Mouse (Mus musculus): ENCODE data around the gene Srms. TPM values are rescaled to one million over a fixed set of nuclear protein-coding genes. Genes with fewer than 3 reads are reported as not detected.

Srms gene
- total and polyA plus RNA-seq, 3 experiments, result 0.04 TPM; not detected in 2

DNA sequence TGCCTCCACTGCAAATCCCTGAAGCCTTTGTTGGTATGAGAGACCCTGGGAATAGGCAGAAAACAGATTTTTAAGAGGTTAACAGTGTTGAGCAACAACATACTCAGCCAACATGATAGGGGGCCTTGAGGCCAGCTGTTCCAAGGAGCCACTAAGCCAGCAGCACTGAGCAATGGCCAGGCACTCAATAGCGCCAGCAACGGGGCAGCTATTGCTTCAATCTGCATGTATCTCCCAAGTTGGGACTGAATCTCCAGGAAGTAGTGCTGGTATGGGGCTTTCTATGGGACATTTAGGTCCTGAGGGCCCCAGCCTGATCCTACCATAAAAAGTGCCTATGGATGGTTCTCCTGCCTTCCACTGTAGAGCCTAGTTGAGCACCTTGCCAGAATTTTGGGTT, 54.5 kb downstream of the Srms start:
- DNase-seq (ENCODE audit: low read depth, low spot score), result no peak
- no peak overlapping the region for H3K9ac ChIP-seq (ENCODE audit: control insufficient read depth, low read depth, low read length, poor library complexity, severe bottlenecking)
- no peak for TF ChIP-seq ZKSCAN1 (IDR thresholded peaks at IDR 0.05; ENCODE audit: low read depth, low read length)
- no peak overlapping the region for H3K27ac ChIP-seq (ENCODE audit: control insufficient read depth, low read depth, low read length)
- no peak overlapping the region for H3K4me3 ChIP-seq (ENCODE audit: control insufficient read depth in 1 of 2, insufficient read depth in 1 of 2, low read depth in 2 of 2, low read length in 2 of 2)
- H3K36me3 ChIP-seq (ENCODE audit: control insufficient read depth in 1 of 2, insufficient read depth in 2 of 2, low read length in 2 of 2), result no peaks in the 10 kb centered on the region
- peaks cover 0 to 2% of the 10 kb centered on the region in 2 experiments; a peak in 1 of 4 replicates for H3K27me3 ChIP-seq (ENCODE audit: control insufficient read depth in 1 of 2, insufficient read depth in 2 of 2, low read length in 2 of 2)
- no peaks in the 10 kb centered on the region for H3K4me1 ChIP-seq (ENCODE audit: control insufficient read depth in 1 of 2, insufficient read depth in 2 of 2, low read length in 2 of 2)
- no peaks in the 10 kb centered on the region for H3K9me3 ChIP-seq (replicated peaks; ENCODE audit: insufficient read depth, low read length)
- H3K79me2 ChIP-seq (ENCODE audit: control insufficient read depth, insufficient read depth, low read length, poor library complexity), result no peaks in the 10 kb centered on the region

DNA sequence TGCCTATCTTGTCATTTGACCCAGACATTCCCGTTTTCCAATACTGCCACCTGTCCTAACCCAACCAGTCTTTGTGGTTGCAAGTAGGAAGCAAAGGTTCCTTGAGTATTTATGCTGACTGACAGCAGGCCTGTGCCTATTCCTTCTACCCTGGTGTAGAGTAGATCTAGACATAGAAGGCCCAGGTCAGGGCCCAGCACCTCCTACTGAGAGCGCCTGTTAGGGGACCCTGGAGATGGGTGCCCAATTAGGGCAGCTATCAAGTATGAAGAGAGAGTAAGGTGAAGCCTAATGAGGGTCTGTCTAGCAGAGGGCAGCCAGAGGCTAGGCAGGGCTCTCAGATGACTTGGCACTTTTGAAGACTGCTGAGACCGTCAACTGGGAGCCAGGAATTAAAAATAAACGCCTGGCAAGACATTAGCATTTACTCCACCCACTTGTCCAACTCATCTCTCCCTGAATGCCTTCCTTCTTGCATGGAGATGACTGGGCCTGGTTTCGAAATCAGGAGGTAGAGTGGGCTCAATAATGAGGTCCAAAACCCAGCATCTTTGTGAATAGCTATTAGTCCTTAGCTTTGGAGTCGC, 55.2 kb downstream of the Srms start:
- DNase-seq (ENCODE audit: low read depth, low spot score), result no peak
- no peak for TF ChIP-seq GATA1 (IDR thresholded peaks at IDR 0.05; ENCODE audit: low read depth, low read length)
- TF ChIP-seq CTCF (IDR thresholded peaks at IDR 0.05 in 2 of 3, conservative IDR thresholded peaks at IDR 0.05 in 1 of 3; ENCODE audit: control insufficient read depth in 1 of 3, insufficient read depth in 1 of 3, low read depth in 2 of 3, low read length in 3 of 3, poor library complexity in 1 of 3, severe bottlenecking in 1 of 3), result no peak
- no peak for TF ChIP-seq BHLHE40 (IDR thresholded peaks at IDR 0.05; ENCODE audit: borderline replicate concordance, low read depth, low read length)
- no peak for TF ChIP-seq MEF2A (IDR thresholded peaks at IDR 0.05; ENCODE audit: extremely low read depth, insufficient replicate concordance, low read depth, low read length, poor library complexity, severe bottlenecking)
- TF ChIP-seq SIN3A (IDR thresholded peaks at IDR 0.05; ENCODE audit: low read length), result no peak
- TF ChIP-seq HCFC1 (IDR thresholded peaks at IDR 0.05; ENCODE audit: low read depth, low read length), result no peak
- TF ChIP-seq POLR2AphosphoS5 (IDR thresholded peaks at IDR 0.05; ENCODE audit: borderline replicate concordance, low read depth, low read length), result no peak
- TF ChIP-seq GABPA (IDR thresholded peaks at IDR 0.05; ENCODE audit: low read depth, low read length), result no peak
- TF ChIP-seq TBP (IDR thresholded peaks at IDR 0.05; ENCODE audit: low read depth, low read length), result no peak
- no peak for TF ChIP-seq E2F4 (IDR thresholded peaks at IDR 0.05; ENCODE audit: borderline replicate concordance, low read depth, low read length)
- Histone ChIP-seq H3K27ac (ENCODE audit: control insufficient read depth, low read depth, low read length) (no peak overlapping the region), H3K4me3 (ENCODE audit: control insufficient read depth in 1 of 2, insufficient read depth in 1 of 2, low read depth in 2 of 2, low read length in 2 of 2) (no peak overlapping the region), H3K36me3 (ENCODE audit: control insufficient read depth in 1 of 2, insufficient read depth in 2 of 2, low read length in 2 of 2) (no peaks in the 10 kb centered on the region), H3K9ac (ENCODE audit: control insufficient read depth, low read depth, low read length, poor library complexity, severe bottlenecking) (no peak overlapping the region), H3K9me3 (replicated peaks; ENCODE audit: insufficient read depth, low read length) (no peaks in the 10 kb centered on the region), H3K4me1 (ENCODE audit: control insufficient read depth in 1 of 2, insufficient read depth in 2 of 2, low read length in 2 of 2) (no peaks in the 10 kb centered on the region), H3K79me2 (ENCODE audit: control insufficient read depth, insufficient read depth, low read length, poor library complexity) (no peaks in the 10 kb centered on the region), H3K27me3 (ENCODE audit: control insufficient read depth in 1 of 2, insufficient read depth in 2 of 2, low read length in 2 of 2) (peaks cover 0 to 2% of the 10 kb centered on the region in 2 experiments; a peak in 1 of 4 replicates)

DNA sequence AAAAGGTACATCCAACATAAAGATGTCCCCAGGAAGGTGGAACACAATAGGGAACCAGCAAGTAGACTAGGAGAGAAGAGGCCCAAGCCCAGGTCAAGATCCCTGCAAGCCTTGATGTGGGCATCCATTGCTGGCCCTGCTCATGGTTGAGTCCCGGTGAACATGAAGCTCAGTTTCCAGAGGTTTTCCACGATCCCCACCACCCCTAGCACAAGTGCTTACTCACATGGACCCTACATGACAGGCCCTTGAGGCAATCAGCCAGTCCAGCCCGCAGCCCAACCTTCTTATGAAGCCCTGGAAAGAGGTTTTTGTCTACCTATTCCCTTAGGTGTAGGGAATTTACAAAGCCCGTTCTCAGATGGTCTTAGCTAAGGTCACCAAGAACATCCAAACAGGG, 55.8 kb downstream of the Srms start:
- H3K9ac ChIP-seq (ENCODE audit: control insufficient read depth, low read depth, low read length, poor library complexity, severe bottlenecking), result no peak overlapping the region
- no peaks in the 10 kb centered on the region for H3K9me3 ChIP-seq (replicated peaks; ENCODE audit: insufficient read depth, low read length)
- no peak for TF ChIP-seq JUND (IDR thresholded peaks at IDR 0.05; ENCODE audit: low read depth, low read length)
- no peak for TF ChIP-seq MXI1 (IDR thresholded peaks at IDR 0.05; ENCODE audit: low read depth, low read length)
- no peak for TF ChIP-seq CHD2 (IDR thresholded peaks at IDR 0.05; ENCODE audit: low read length)
- H3K4me1 ChIP-seq (ENCODE audit: control insufficient read depth in 1 of 2, insufficient read depth in 2 of 2, low read length in 2 of 2), result no peaks in the 10 kb centered on the region
- H3K27me3 ChIP-seq (ENCODE audit: control insufficient read depth in 1 of 2, insufficient read depth in 2 of 2, low read length in 2 of 2), result peaks cover 0 to 2% of the 10 kb centered on the region in 2 experiments; a peak in 1 of 4 replicates
- H3K4me3 ChIP-seq (ENCODE audit: control insufficient read depth in 1 of 2, insufficient read depth in 1 of 2, low read depth in 2 of 2, low read length in 2 of 2), result no peak overlapping the region
- H3K79me2 ChIP-seq (ENCODE audit: control insufficient read depth, insufficient read depth, low read length, poor library complexity), result no peaks in the 10 kb centered on the region
- no peak overlapping the region for H3K27ac ChIP-seq (ENCODE audit: control insufficient read depth, low read depth, low read length)
- no peak for DNase-seq (ENCODE audit: low read depth, low spot score)
- no peaks in the 10 kb centered on the region for H3K36me3 ChIP-seq (ENCODE audit: control insufficient read depth in 1 of 2, insufficient read depth in 2 of 2, low read length in 2 of 2)

Data from MEL (cell line).